Mouse (Mus musculus) kidney, embryonic 15.5 days (tissue): ENCODE results near the gene Gucy1a1. TPM values are rescaled to one million over a fixed set of nuclear protein-coding genes. Genes with fewer than 3 reads are reported as not detected.

Experiments
- ATAC-seq: fragments of 200-750 bp; cut with Nextera tagmentation; replicated peaks from 2 replicates; pipeline ENCODE4 v1.8.0; 2017; ENCODE audit warnings: moderate TSS enrichment; ENCODE audit not compliant: low FRiP score
- H3K27ac ChIP-seq: fragments of 300-500 bp; sonication (generic); 2 replicates; pipeline ENCODE4 v1.5.1; 2015; ENCODE audit warnings: mild to moderate bottlenecking, inconsistent platforms
- H3K27me3 ChIP-seq: fragments of 300-500 bp; sonication (generic); 2 replicates; pipeline ENCODE4 v1.6.1; 2015; ENCODE audit warnings: inconsistent platforms
- H3K36me3 ChIP-seq: fragments of 300-500 bp; sonication (generic); 2 replicates; pipeline ENCODE4 v1.6.1; 2015; ENCODE audit warnings: inconsistent platforms
- H3K4me1 ChIP-seq: fragments of 300-500 bp; sonication (generic); 2 replicates; pipeline ENCODE4 v1.6.1; 2015; ENCODE audit warnings: inconsistent platforms
- H3K4me2 ChIP-seq: fragments of 300-500 bp; sonication (generic); 2 replicates; pipeline ENCODE4 v1.6.1; 2015; ENCODE audit warnings: moderate library complexity, mild to moderate bottlenecking, inconsistent platforms
- H3K4me3 ChIP-seq: fragments of 300-500 bp; sonication (generic); replicated peaks from 2 replicates; pipeline ENCODE4 v1.5.1; 2015; ENCODE audit warnings: mild to moderate bottlenecking, inconsistent platforms
- H3K9ac ChIP-seq: fragments of 300-500 bp; sonication (generic); 2 replicates; pipeline ENCODE4 v1.6.1; 2015; ENCODE audit warnings: mild to moderate bottlenecking, inconsistent platforms
- H3K9me3 ChIP-seq: fragments of 300-500 bp; sonication (generic); replicated peaks from 2 replicates; pipeline ENCODE4 v1.6.1; 2016; ENCODE audit warnings: inconsistent platforms
- WGBS: fragments of 180-500 bp; shearing (Covaris S2); methylation state at CpG from one replicate; pipeline ENCODE4 v1.1.7; 2015; ENCODE audit warnings: mixed read lengths; 5-methylcytosine and 5-hydroxymethylcytosine counted together
- microRNA-seq: library from miRNA; unstranded; fragments of <30 nt; microRNA quantifications from one replicate; pipeline ENCODE4, GENCODE M21; 2016
- polyA plus RNA-seq: library from polyadenylated mRNA; unstranded; fragments of >200 nt; fragmentation: Nextera tagmentation; extraction: Ambion mirVana; gene quantifications from 2 replicates; pipeline ENCODE4 v1.2.1, GENCODE M21; 2015

Gucy1a1 gene
- polyA plus RNA-seq, 1 experiment from 2014 or later: 65.9 TPM

GRCm38 (mm10) chr3:82043676-82044075 is 101.9 kb downstream of the Gucy1a1 start:
- Histone ChIP-seq H3K4me1 (no peaks in the 10 kb centered on the region), H3K9me3 (no peaks in the 10 kb centered on the region), H3K27ac (no peak overlapping the region), H3K36me3 (peaks cover 17% of the 10 kb centered on the region; the same call in 1 of the 2 replicates), H3K4me2 (no peak overlapping the region), H3K9ac (no peak overlapping the region), H3K27me3 (no peaks in the 10 kb centered on the region), H3K4me3 (no peak overlapping the region)
- ATAC-seq: no peak
- whole genome bisulfite sequencing: 85% methylated on average over 6 of the region's 6 CpGs

Small RNA genes within 50 kb of the gene (microRNA-seq; reads per million reads assigned to microRNA genes)
- gene Mir7010: 0.59 reads per million

Other genes starting within 250 kb of the Gucy1a1 start
- gene Ctso, start 213.2 kb downstream of the Gucy1a1 start, polyA plus RNA-seq: 13.8 and 14.2 TPM in 2 replicates
- gene Tdo2, start 169.6 kb downstream of the Gucy1a1 start, polyA plus RNA-seq: 0.09 and 0.19 TPM in 2 replicates
- gene Asic5, start 163.5 kb downstream of the Gucy1a1 start, polyA plus RNA-seq: not detected in 2 replicates
- 34.1 and 34.3 TPM in 2 replicates for gene Gucy1b1, start 71.1 kb downstream of the Gucy1a1 start, polyA plus RNA-seq
- 7.5 and 8.5 TPM in 2 replicates for gene Map9, start 212.3 kb upstream of the Gucy1a1 start, polyA plus RNA-seq